Mouse (Mus musculus): ENCODE results near the gene Actr5. TPM values are rescaled to one million over a fixed set of nuclear protein-coding genes. Genes with fewer than 3 reads are reported as not detected.

Gene Actr5
- 0.53 and 0.66 TPM in 2 replicates for polyA plus RNA-seq (2012)

DNA sequence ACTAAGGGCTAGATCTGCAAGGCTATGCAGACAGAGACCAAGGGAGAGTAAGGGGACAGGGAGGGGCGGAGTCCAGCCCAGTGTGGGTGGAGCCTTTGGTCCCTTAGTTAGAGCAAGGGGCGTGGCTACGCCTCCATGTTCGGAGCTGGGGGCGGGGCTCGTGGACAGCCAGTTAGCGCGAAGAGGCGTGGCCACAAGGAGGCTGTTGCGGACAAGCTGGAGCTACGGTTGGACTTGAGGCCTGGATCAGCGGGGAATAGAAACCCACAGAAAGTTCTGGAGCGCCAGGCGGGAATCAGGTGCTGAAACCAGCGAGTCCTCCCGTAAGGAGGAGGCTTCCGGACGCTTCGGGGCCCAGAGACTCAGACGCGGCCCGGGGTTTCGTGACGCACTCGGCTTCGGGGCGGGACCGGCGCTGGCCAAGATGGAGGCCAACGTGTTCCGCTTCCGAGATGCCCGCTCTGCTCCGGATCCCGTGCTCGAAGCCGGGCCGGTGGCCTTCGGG lies at the start of gene Actr5:
Gene Actr5 (plus strand): TSS at position 171 of the 505 bp plus-strand sequence.
- H3K4me1 ChIP-seq (ENCODE audit: control insufficient read depth) = peaks cover 29% of the 10 kb centered on the region
- H3K27me3 ChIP-seq (ENCODE audit: control insufficient read depth) = peaks cover 21% of the 10 kb centered on the region
- TF ChIP-seq TAL1 (IDR thresholded peaks at IDR 0.05; ENCODE audit: low read length) = no peak
- TF ChIP-seq GATA1 (IDR thresholded peaks at IDR 0.05; ENCODE audit: low read length) = no peak
- H3K4me3 ChIP-seq (replicated peaks) = peak within 1 kb of the TSS; percentile 81
- peaks cover 33% of the 10 kb centered on the region for H3K36me3 ChIP-seq (ENCODE audit: control insufficient read depth)
- no peaks in the 10 kb centered on the region for H3K9me3 ChIP-seq (ENCODE audit: control insufficient read depth, low read length)

GRCm38 (mm10) chr2:158579979-158580378 lies 44.7 kb upstream of the Actr5 start:
- peaks cover 4% of the 10 kb centered on the region for H3K4me1 ChIP-seq (ENCODE audit: control insufficient read depth)
- no peaks in the 10 kb centered on the region for H3K36me3 ChIP-seq (ENCODE audit: control insufficient read depth)
- H3K9me3 ChIP-seq (ENCODE audit: control insufficient read depth, low read length) = no peaks in the 10 kb centered on the region
- TF ChIP-seq GATA1 (IDR thresholded peaks at IDR 0.05; ENCODE audit: low read length) (no peak), TAL1 (IDR thresholded peaks at IDR 0.05; ENCODE audit: low read length) (no peak)
- H3K27me3 ChIP-seq (ENCODE audit: control insufficient read depth) = no peaks in the 10 kb centered on the region
- no peak overlapping the region for H3K4me3 ChIP-seq (replicated peaks)

- Histone ChIP-seq H3K4me1 (ENCODE audit: control insufficient read depth) (peaks cover 8% of the 10 kb centered on the region), H3K9me3 (ENCODE audit: control insufficient read depth, low read length) (no peaks in the 10 kb centered on the region), H3K4me3 (replicated peaks) (no peak overlapping the region), H3K27me3 (ENCODE audit: control insufficient read depth) (no peaks in the 10 kb centered on the region), H3K36me3 (ENCODE audit: control insufficient read depth) (no peaks in the 10 kb centered on the region)
- no peak for TF ChIP-seq TAL1 (IDR thresholded peaks at IDR 0.05; ENCODE audit: low read length)
- TF ChIP-seq GATA1 (IDR thresholded peaks at IDR 0.05; ENCODE audit: low read length) = no peak
Observed at GRCm38 (mm10) chr2:158584621-158585358, 39.9 kb upstream of the Actr5 start.

GRCm38 (mm10) chr2:158588524-158589271 lies 36.0 kb upstream of the Actr5 start:
- H3K36me3 ChIP-seq (ENCODE audit: control insufficient read depth) = no peaks in the 10 kb centered on the region
- TF ChIP-seq TAL1 (IDR thresholded peaks at IDR 0.05; ENCODE audit: low read length) = no peak
- no peak for TF ChIP-seq GATA1 (IDR thresholded peaks at IDR 0.05; ENCODE audit: low read length)
- no peaks in the 10 kb centered on the region for H3K27me3 ChIP-seq (ENCODE audit: control insufficient read depth)
- H3K4me1 ChIP-seq (ENCODE audit: control insufficient read depth) = peaks cover 8% of the 10 kb centered on the region
- no peak overlapping the region for H3K4me3 ChIP-seq (replicated peaks)
- H3K9me3 ChIP-seq (ENCODE audit: control insufficient read depth, low read length) = no peaks in the 10 kb centered on the region

GRCm38 (mm10) chr2:158590495-158590894 lies 34.2 kb upstream of the Actr5 start:
- no peak for TF ChIP-seq TAL1 (IDR thresholded peaks at IDR 0.05; ENCODE audit: low read length)
- TF ChIP-seq GATA1 (IDR thresholded peaks at IDR 0.05; ENCODE audit: low read length) = no peak
- Histone ChIP-seq H3K27me3 (ENCODE audit: control insufficient read depth) (peaks cover 5% of the 10 kb centered on the region), H3K4me3 (replicated peaks) (no peak overlapping the region), H3K4me1 (ENCODE audit: control insufficient read depth) (no peaks in the 10 kb centered on the region), H3K36me3 (ENCODE audit: control insufficient read depth) (no peaks in the 10 kb centered on the region), H3K9me3 (ENCODE audit: control insufficient read depth, low read length) (no peaks in the 10 kb centered on the region)

DNA sequence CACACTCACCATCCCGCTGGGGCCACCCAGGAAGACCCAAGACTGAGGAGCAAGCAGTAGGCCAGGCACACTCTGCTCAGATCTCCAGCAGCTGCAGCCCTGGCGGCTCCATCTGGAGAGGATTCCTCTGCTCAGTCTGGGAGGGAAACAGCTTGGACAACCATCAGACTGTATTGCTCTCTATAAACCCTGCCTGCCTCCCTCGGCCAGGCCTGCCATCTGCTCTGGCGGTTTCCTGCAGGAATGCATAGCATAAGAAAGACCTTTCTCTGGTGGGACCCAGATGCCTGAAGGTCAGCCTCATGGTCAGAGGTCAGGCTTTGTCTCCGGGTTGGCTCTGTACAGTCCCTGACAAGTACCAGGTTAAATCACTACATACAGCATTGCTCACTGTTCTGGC lies 33.4 kb upstream of the Actr5 start:
- Histone ChIP-seq H3K36me3 (ENCODE audit: control insufficient read depth) (no peaks in the 10 kb centered on the region), H3K4me3 (replicated peaks) (no peak overlapping the region), H3K9me3 (ENCODE audit: control insufficient read depth, low read length) (no peaks in the 10 kb centered on the region), H3K4me1 (ENCODE audit: control insufficient read depth) (no peaks in the 10 kb centered on the region), H3K27me3 (ENCODE audit: control insufficient read depth) (peaks cover 5% of the 10 kb centered on the region)
- TF ChIP-seq GATA1 (IDR thresholded peaks at IDR 0.05; ENCODE audit: low read length) = no peak
- no peak for TF ChIP-seq TAL1 (IDR thresholded peaks at IDR 0.05; ENCODE audit: low read length)

GRCm38 (mm10) chr2:158593371-158593770 lies 31.3 kb upstream of the Actr5 start:
- no peaks in the 10 kb centered on the region for H3K4me1 ChIP-seq (ENCODE audit: control insufficient read depth)
- TF ChIP-seq TAL1 (IDR thresholded peaks at IDR 0.05; ENCODE audit: low read length) = no peak
- no peak for TF ChIP-seq GATA1 (IDR thresholded peaks at IDR 0.05; ENCODE audit: low read length)
- H3K4me3 ChIP-seq (replicated peaks) = no peak overlapping the region
- H3K9me3 ChIP-seq (ENCODE audit: control insufficient read depth, low read length) = no peaks in the 10 kb centered on the region
- no peaks in the 10 kb centered on the region for H3K36me3 ChIP-seq (ENCODE audit: control insufficient read depth)
- H3K27me3 ChIP-seq (ENCODE audit: control insufficient read depth) = peaks cover 5% of the 10 kb centered on the region

DNA sequence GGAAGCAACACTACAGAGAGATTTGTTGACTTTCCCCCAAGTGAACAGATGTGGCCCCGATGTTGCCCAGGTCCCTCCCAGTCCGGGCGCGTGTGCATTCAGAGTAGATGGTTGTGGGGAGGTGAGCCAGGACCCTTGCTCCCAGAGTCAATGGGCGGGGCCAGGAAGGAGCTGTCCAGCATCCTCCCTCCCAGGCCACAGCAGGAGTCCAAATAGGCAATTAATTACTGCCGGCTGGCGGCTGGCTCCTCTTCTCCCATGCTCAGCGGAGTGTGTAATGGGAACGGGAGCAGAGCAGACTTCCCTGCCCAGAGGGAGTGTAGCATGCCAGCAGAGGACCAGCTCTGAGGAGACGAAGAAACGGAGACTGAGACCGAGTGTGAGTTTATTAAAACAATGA lies 29.6 kb upstream of the Actr5 start:
- TF ChIP-seq TAL1 (IDR thresholded peaks at IDR 0.05; ENCODE audit: low read length) (no peak), GATA1 (IDR thresholded peaks at IDR 0.05; ENCODE audit: low read length) (no peak)
- Histone ChIP-seq H3K4me3 (replicated peaks) (no peak overlapping the region), H3K9me3 (ENCODE audit: control insufficient read depth, low read length) (no peaks in the 10 kb centered on the region), H3K4me1 (ENCODE audit: control insufficient read depth) (no peaks in the 10 kb centered on the region), H3K27me3 (ENCODE audit: control insufficient read depth) (peaks cover 7% of the 10 kb centered on the region), H3K36me3 (ENCODE audit: control insufficient read depth) (no peaks in the 10 kb centered on the region)

- Histone ChIP-seq H3K9me3 (ENCODE audit: control insufficient read depth, low read length) (no peaks in the 10 kb centered on the region), H3K36me3 (ENCODE audit: control insufficient read depth) (no peaks in the 10 kb centered on the region), H3K4me3 (replicated peaks) (no peak overlapping the region), H3K27me3 (ENCODE audit: control insufficient read depth) (peaks cover 7% of the 10 kb centered on the region), H3K4me1 (ENCODE audit: control insufficient read depth) (no peaks in the 10 kb centered on the region)
- no peak for TF ChIP-seq TAL1 (IDR thresholded peaks at IDR 0.05; ENCODE audit: low read length)
- TF ChIP-seq GATA1 (IDR thresholded peaks at IDR 0.05; ENCODE audit: low read length) = no peak
Observed at GRCm38 (mm10) chr2:158595577-158595976, 29.1 kb upstream of the Actr5 start.

All from erythroblast, embryonic 14.5 days (primary cell).